Mouse (Mus musculus): Measurements from ENCODE around the gene Grin3b. TPM values are rescaled to one million over a fixed set of nuclear protein-coding genes. Genes with fewer than 3 reads are reported as not detected.

The Grin3b gene
- polyA plus RNA-seq, 1 experiment from 2014 or later, result 0.28 TPM

Other genes with a start within 250 kb of the Grin3b start
- gene Polrmt, start 224.1 kb upstream of the Grin3b start, polyA plus RNA-seq (2015; fragmentation: Nextera tagmentation; extraction: Ambion mirVana), result 30.0 and 36.5 TPM in 2 replicates
- 0.06 and 0.16 TPM in 2 replicates for gene Fgf22, start 215.6 kb upstream of the Grin3b start, polyA plus RNA-seq (2015; fragmentation: Nextera tagmentation; extraction: Ambion mirVana)
- 54.0 and 65.5 TPM in 2 replicates for gene Rnf126, start 203.8 kb upstream of the Grin3b start, polyA plus RNA-seq (2015; fragmentation: Nextera tagmentation; extraction: Ambion mirVana)
- gene Fstl3, start 193.4 kb upstream of the Grin3b start, polyA plus RNA-seq (2015; fragmentation: Nextera tagmentation; extraction: Ambion mirVana), result 29.0 and 30.9 TPM in 2 replicates
- 0.49 and 5.1 TPM in 2 replicates for gene Prss57, start 179.8 kb upstream of the Grin3b start, polyA plus RNA-seq (2015; fragmentation: Nextera tagmentation; extraction: Ambion mirVana)
- gene Palm, start 177.1 kb upstream of the Grin3b start, polyA plus RNA-seq (2015; fragmentation: Nextera tagmentation; extraction: Ambion mirVana), result 57.8 and 73.1 TPM in 2 replicates
- 0.81 and 1.3 TPM in 2 replicates for gene Misp, start 149.7 kb upstream of the Grin3b start, polyA plus RNA-seq (2015; fragmentation: Nextera tagmentation; extraction: Ambion mirVana)
- 89.6 and 162 TPM in 2 replicates for gene Ptbp1, start 116.3 kb upstream of the Grin3b start, polyA plus RNA-seq (2015; fragmentation: Nextera tagmentation; extraction: Ambion mirVana)
- gene Prtn3, start 96.2 kb upstream of the Grin3b start, polyA plus RNA-seq (2015; fragmentation: Nextera tagmentation; extraction: Ambion mirVana), result 1.1 and 3.0 TPM in 2 replicates
- gene Plppr3, start 96.1 kb upstream of the Grin3b start, polyA plus RNA-seq (2015; fragmentation: Nextera tagmentation; extraction: Ambion mirVana), result 8.6 and 15.3 TPM in 2 replicates
- gene Elane, start 84.5 kb upstream of the Grin3b start, polyA plus RNA-seq (2015; fragmentation: Nextera tagmentation; extraction: Ambion mirVana), result 0.25 and 2.0 TPM in 2 replicates
- not detected in 2 replicates for gene Cfd, start 79.9 kb upstream of the Grin3b start, polyA plus RNA-seq (2015; fragmentation: Nextera tagmentation; extraction: Ambion mirVana)
- 34.8 and 45.7 TPM in 2 replicates for gene Med16, start 61.8 kb upstream of the Grin3b start, polyA plus RNA-seq (2015; fragmentation: Nextera tagmentation; extraction: Ambion mirVana)
- gene Gm26602, start 59.9 kb upstream of the Grin3b start, polyA plus RNA-seq (2015; fragmentation: Nextera tagmentation; extraction: Ambion mirVana), result 15.7 TPM in 1 of 2 replicates, not detected in the other
- gene Kiss1r, start 53.7 kb upstream of the Grin3b start, polyA plus RNA-seq (2015; fragmentation: Nextera tagmentation; extraction: Ambion mirVana), result 0.34 and 0.51 TPM in 2 replicates
- 95.2 and 118 TPM in 2 replicates for gene R3hdm4, start 49.5 kb upstream of the Grin3b start, polyA plus RNA-seq (2015; fragmentation: Nextera tagmentation; extraction: Ambion mirVana)
- 2.1 and 3.7 TPM in 2 replicates for gene Arid3a, start 43.7 kb upstream of the Grin3b start, polyA plus RNA-seq (2015; fragmentation: Nextera tagmentation; extraction: Ambion mirVana)
- gene Wdr18, start 10.6 kb upstream of the Grin3b start, polyA plus RNA-seq (2015; fragmentation: Nextera tagmentation; extraction: Ambion mirVana), result 56.7 and 66.6 TPM in 2 replicates
- 16.2 and 19.6 TPM in 2 replicates for gene Tmem259, start 13.6 kb downstream of the Grin3b start, polyA plus RNA-seq (2015; fragmentation: Nextera tagmentation; extraction: Ambion mirVana)
- gene Cnn2, start 17.9 kb downstream of the Grin3b start, polyA plus RNA-seq (2015; fragmentation: Nextera tagmentation; extraction: Ambion mirVana), result 208 and 243 TPM in 2 replicates
- 2.1 and 3.9 TPM in 2 replicates for gene Abca7, start 25.8 kb downstream of the Grin3b start, polyA plus RNA-seq (2015; fragmentation: Nextera tagmentation; extraction: Ambion mirVana)
- 4.7 and 14.4 TPM in 2 replicates for gene Arhgap45, start 45.9 kb downstream of the Grin3b start, polyA plus RNA-seq (2015; fragmentation: Nextera tagmentation; extraction: Ambion mirVana)
- gene Polr2e, start 69.1 kb downstream of the Grin3b start, polyA plus RNA-seq (2015; fragmentation: Nextera tagmentation; extraction: Ambion mirVana), result 115 and 136 TPM in 2 replicates
- 628 and 658 TPM in 2 replicates for gene Gpx4, start 76.5 kb downstream of the Grin3b start, polyA plus RNA-seq (2015; fragmentation: Nextera tagmentation; extraction: Ambion mirVana)
- 8.3 and 13.9 TPM in 2 replicates for gene Sbno2, start 134.9 kb downstream of the Grin3b start, polyA plus RNA-seq (2015; fragmentation: Nextera tagmentation; extraction: Ambion mirVana)
- 10.0 and 14.2 TPM in 2 replicates for gene Stk11, start 145.1 kb downstream of the Grin3b start, polyA plus RNA-seq (2015; fragmentation: Nextera tagmentation; extraction: Ambion mirVana)
- 861 and 962 TPM in 2 replicates for gene Atp5d, start 167.9 kb downstream of the Grin3b start, polyA plus RNA-seq (2015; fragmentation: Nextera tagmentation; extraction: Ambion mirVana)
- gene Cbarp, start 170.1 kb downstream of the Grin3b start, polyA plus RNA-seq (2015; fragmentation: Nextera tagmentation; extraction: Ambion mirVana), result 1.7 and 2.9 TPM in 2 replicates
- 11.6 and 16.8 TPM in 2 replicates for gene Midn, start 177.6 kb downstream of the Grin3b start, polyA plus RNA-seq (2015; fragmentation: Nextera tagmentation; extraction: Ambion mirVana)
- 86.7 and 90.2 TPM in 2 replicates for gene Cirbp, start 195.3 kb downstream of the Grin3b start, polyA plus RNA-seq (2015; fragmentation: Nextera tagmentation; extraction: Ambion mirVana)
- 7.7 and 9.1 TPM in 2 replicates for gene 1600002K03Rik, start 202.2 kb downstream of the Grin3b start, polyA plus RNA-seq (2015; fragmentation: Nextera tagmentation; extraction: Ambion mirVana)
- 8.6 and 9.7 TPM in 2 replicates for gene Efna2, start 208.8 kb downstream of the Grin3b start, polyA plus RNA-seq (2015; fragmentation: Nextera tagmentation; extraction: Ambion mirVana)

All from heart, embryonic 15.5 days (tissue).